Mouse (Mus musculus) midbrain, postnatal 0 days (tissue): ENCODE measurements around the gene Gng11. TPM values are rescaled to one million over a fixed set of nuclear protein-coding genes. Genes with fewer than 3 reads are reported as not detected.

Experiments
- ATAC-seq: fragments of 200-750 bp; cut with Nextera tagmentation; 2 replicates; pipeline ENCODE4 v1.8.0; 2017; ENCODE audit warnings: moderate number of reproducible peaks, mild to moderate bottlenecking, moderate TSS enrichment, moderate library complexity; ENCODE audit not compliant: low FRiP score
- DNase-seq: peaks from one replicate; pipeline ENCODE4 v3.0.0-alpha.2; 2015; ENCODE audit warnings: low spot score
- H3K27ac ChIP-seq: fragments of 300-500 bp; sonication (generic); 2 replicates; pipeline ENCODE4 v1.5.1; 2014; ENCODE audit warnings: low read depth, mild to moderate bottlenecking, low read length, mixed read lengths
- H3K27me3 ChIP-seq: fragments of 300-500 bp; sonication (generic); 2 replicates; pipeline ENCODE4 v1.6.1; 2014; ENCODE audit warnings: low read length, control low read depth, mixed read lengths; ENCODE audit not compliant: insufficient read depth
- H3K36me3 ChIP-seq: fragments of 300-500 bp; sonication (generic); 2 replicates; pipeline ENCODE4 v1.6.1; 2014; ENCODE audit warnings: low read length, control low read depth, mixed read lengths; ENCODE audit not compliant: insufficient read depth
- H3K4me1 ChIP-seq: fragments of 300-500 bp; sonication (generic); 2 replicates; pipeline ENCODE4 v1.6.1; 2014; ENCODE audit warnings: mild to moderate bottlenecking, control low read depth, antibody characterized with exemption, low read length, mixed read lengths; ENCODE audit not compliant: insufficient read depth
- H3K4me2 ChIP-seq: fragments of 300-500 bp; sonication (generic); 2 replicates; pipeline ENCODE4 v1.6.1; 2014; ENCODE audit warnings: low read depth, mild to moderate bottlenecking, low read length, mixed read lengths; ENCODE audit not compliant: poor library complexity, severe bottlenecking
- H3K4me3 ChIP-seq: fragments of 300-500 bp; sonication (generic); 2 replicates; pipeline ENCODE4 v1.5.1; 2014; ENCODE audit warnings: low read depth, mild to moderate bottlenecking, low read length, moderate library complexity
- H3K9ac ChIP-seq: fragments of 300-500 bp; sonication (generic); replicated peaks from 2 replicates; pipeline ENCODE4 v1.6.1; 2014; ENCODE audit warnings: mild to moderate bottlenecking, low read length, moderate library complexity, mixed read lengths; ENCODE audit not compliant: poor library complexity, severe bottlenecking
- H3K9me3 ChIP-seq: fragments of 300-500 bp; sonication (generic); 2 replicates; pipeline ENCODE4 v1.6.1; 2016; ENCODE audit warnings: low read length, control low read depth
- CTCF ChIP-seq: IDR thresholded peaks from 2 replicates; pipeline ENCODE4 v1.5.1; 2016; ENCODE audit warnings: antibody characterized with exemption, mild to moderate bottlenecking
- WGBS: fragments of 180-500 bp; shearing (Covaris S2); extraction: QIAGEN DNeasy Blood & Tissue Kit; methylation state at CpG from one replicate; pipeline ENCODE4 v1.1.7; 2014; 5-methylcytosine and 5-hydroxymethylcytosine counted together
- polyA plus RNA-seq: library from polyadenylated mRNA; unstranded; fragments of >200 nt; fragmentation: Nextera tagmentation; extraction: Ambion mirVana; gene quantifications from 2 replicates; pipeline ENCODE4 v1.2.1, GENCODE M21; 2015
- total RNA-seq: library from RNA; depleted of rRNA; stranded (reverse); fragments of >200 nt; gene quantifications from 2 replicates; pipeline ENCODE4 v1.2.3, GENCODE M21; 2014

The Gng11 gene
- total and polyA plus RNA-seq, 2 experiments from 2014 or later, result 11.2 to 23.4 TPM

GRCm38 (mm10) chr6:4004808-4005207 lies 1.1 kb downstream of the Gng11 start:
- no peak overlapping the region for H3K27ac ChIP-seq
- H3K36me3 ChIP-seq, result no peaks in the 10 kb centered on the region
- H3K9me3 ChIP-seq, result no peaks in the 10 kb centered on the region
- no peak overlapping the region for H3K4me2 ChIP-seq
- no peaks in the 10 kb centered on the region for H3K4me1 ChIP-seq
- peak overlapping the region; percentile 33 for H3K4me3 ChIP-seq
- H3K27me3 ChIP-seq, result peaks cover 3% of the 10 kb centered on the region; the same call in 1 of the 2 replicates
- 80% methylated on average over 2 of the region's 2 CpGs for WGBS
- no peak overlapping the region for H3K9ac ChIP-seq
- DNase-seq (no peak), ATAC-seq (no peak)
- TF ChIP-seq CTCF, result no peak

DNA sequence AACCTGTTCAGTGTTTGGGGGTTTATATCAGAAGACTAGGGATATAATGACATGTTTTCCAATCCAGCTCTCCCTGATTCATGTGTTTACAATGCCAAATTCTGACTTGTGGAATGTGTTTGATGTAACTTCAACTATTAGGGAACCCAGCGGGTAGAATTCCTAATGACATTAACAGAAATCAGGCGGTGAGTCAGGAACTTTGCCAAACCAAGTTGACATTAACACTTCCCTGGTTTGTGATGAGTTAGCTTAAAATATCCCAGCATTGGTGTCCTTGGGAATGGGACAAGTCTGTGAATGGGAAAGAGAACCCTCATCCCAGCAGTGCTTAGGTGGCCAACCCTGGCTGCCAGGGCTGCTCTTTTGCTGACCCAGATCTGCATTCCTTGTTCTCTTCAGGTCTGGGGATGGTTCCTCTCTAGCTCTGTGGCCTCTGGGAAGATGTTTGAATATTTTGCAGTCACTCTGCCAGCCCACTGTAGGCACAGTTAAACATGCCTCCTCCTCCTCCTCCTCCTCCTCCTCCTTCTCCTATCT lies 4.9 kb downstream of the Gng11 start:
- H3K9me3 ChIP-seq, result no peaks in the 10 kb centered on the region
- H3K4me2 ChIP-seq, result no peak overlapping the region
- H3K4me3 ChIP-seq, result no peak overlapping the region
- no peak for DNase-seq
- 78% methylated on average over 2 of the region's 2 CpGs for WGBS
- no peak for ATAC-seq
- H3K27me3 ChIP-seq, result peaks cover 3% of the 10 kb centered on the region; the same call in 1 of the 2 replicates
- H3K9ac ChIP-seq, result no peak overlapping the region
- no peak for TF ChIP-seq CTCF
- H3K36me3 ChIP-seq, result no peaks in the 10 kb centered on the region
- H3K27ac ChIP-seq, result no peak overlapping the region
- no peaks in the 10 kb centered on the region for H3K4me1 ChIP-seq

- no peaks in the 10 kb centered on the region for H3K9me3 ChIP-seq
- no peak overlapping the region for H3K9ac ChIP-seq
- no peak overlapping the region for H3K27ac ChIP-seq
- H3K4me3 ChIP-seq, result no peak overlapping the region
- no peak for ATAC-seq
- no peaks in the 10 kb centered on the region for H3K27me3 ChIP-seq
- H3K36me3 ChIP-seq, result no peaks in the 10 kb centered on the region
- TF ChIP-seq CTCF, result no peak
- DNase-seq, result no peak
- H3K4me2 ChIP-seq, result no peak overlapping the region
- H3K4me1 ChIP-seq, result no peaks in the 10 kb centered on the region
Observed at GRCm38 (mm10) chr6:4009548-4009947, 5.8 kb downstream of the Gng11 start.

DNA sequence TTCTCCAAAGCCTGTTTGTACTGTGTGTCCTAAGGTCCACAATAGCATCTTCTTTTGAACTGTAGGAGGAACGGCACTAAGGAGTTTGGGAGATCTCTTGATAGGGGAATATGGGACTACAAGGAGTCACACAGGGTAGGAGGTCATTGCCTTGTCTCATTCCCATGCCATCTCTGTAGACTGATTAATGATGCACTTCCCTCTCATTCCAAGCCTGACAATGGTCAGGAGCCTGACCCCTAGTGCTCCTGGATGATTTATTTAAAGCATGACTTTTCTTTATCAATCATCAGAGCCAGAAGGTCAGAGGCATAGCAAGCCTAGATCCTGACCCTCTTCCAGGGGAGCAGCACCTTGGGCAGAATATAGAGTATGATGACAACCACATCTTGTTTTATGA lies 18.9 kb downstream of the Gng11 start:
- no peak for ATAC-seq
- Histone ChIP-seq H3K4me2 (no peak overlapping the region), H3K4me3 (no peak overlapping the region), H3K36me3 (no peaks in the 10 kb centered on the region), H3K9me3 (no peaks in the 10 kb centered on the region), H3K27ac (no peak overlapping the region), H3K27me3 (no peaks in the 10 kb centered on the region), H3K4me1 (no peaks in the 10 kb centered on the region), H3K9ac (no peak overlapping the region)
- DNase-seq, result no peak
- WGBS, result 76% methylated on average over 1 of the region's 1 CpGs
- no peak for TF ChIP-seq CTCF

DNA sequence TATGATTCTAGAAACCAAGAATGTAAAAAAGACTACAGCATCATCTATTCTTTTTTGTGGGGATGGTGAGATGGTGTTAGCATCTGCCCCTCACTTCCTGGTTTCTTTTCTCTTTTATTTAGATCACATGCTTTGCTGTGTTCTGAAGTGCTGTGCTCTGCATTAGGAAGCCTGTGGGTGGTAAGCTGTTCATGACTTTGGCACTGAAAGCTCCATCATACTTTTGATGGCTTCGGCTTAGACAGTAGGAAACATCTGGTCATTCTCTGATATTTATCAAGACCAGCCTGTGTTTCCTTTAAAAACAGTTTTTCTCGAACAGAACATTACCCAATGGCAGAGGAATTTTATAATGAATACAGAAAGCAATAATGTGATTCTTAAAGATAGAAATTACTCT lies 22.7 kb downstream of the Gng11 start:
- Histone ChIP-seq H3K9me3 (no peaks in the 10 kb centered on the region), H3K36me3 (no peaks in the 10 kb centered on the region), H3K4me3 (no peak overlapping the region), H3K4me1 (no peaks in the 10 kb centered on the region), H3K27ac (no peak overlapping the region), H3K4me2 (no peak overlapping the region), H3K9ac (no peak overlapping the region), H3K27me3 (no peaks in the 10 kb centered on the region)
- DNase-seq, result no peak
- ATAC-seq, result no peak
- TF ChIP-seq CTCF, result no peak
- WGBS, result 71% methylated on average over 2 of the region's 2 CpGs

- Histone ChIP-seq H3K9me3 (no peaks in the 10 kb centered on the region), H3K4me3 (no peak overlapping the region), H3K36me3 (no peaks in the 10 kb centered on the region), H3K27ac (no peak overlapping the region), H3K27me3 (no peaks in the 10 kb centered on the region), H3K4me1 (no peaks in the 10 kb centered on the region), H3K4me2 (no peak overlapping the region), H3K9ac (no peak overlapping the region)
- no peak for TF ChIP-seq CTCF
- DNase-seq (no peak), ATAC-seq (no peak)
- 82% methylated on average over 3 of the region's 3 CpGs for WGBS
Observed at GRCm38 (mm10) chr6:4030956-4031355, 27.3 kb downstream of the Gng11 start.
